Mouse (Mus musculus) gastrocnemius, postnatal 14 days (tissue): ENCODE measurements at regions not wholly inside any gene's neighbourhood (a gene's known extent, or its start where the extent isn't known, plus 50 kb on each side); places are given as distances from the start of the nearest gene placed in this dataset.

Source experiments
- DNase-seq: peaks from one replicate; pipeline ENCODE4 v3.0.0; 2021; ENCODE audit warnings: mixed read lengths
- intact Hi-C: fragments of 180-260 bp; cut with DNase I; formaldehyde crosslinking; loops from one replicate; pipeline ENCODE4 v1.15.1; 2025; ENCODE audit warnings: low total_unique reads

GRCm38 (mm10) chr2:11365371-11365770 is 188.5 kb downstream of the Pfkfb3 start:
- no peak for DNase-seq
- intact Hi-C loops = no loop called here

GRCm38 (mm10) chr2:11364111-11364510 is 189.8 kb downstream of the Pfkfb3 start:
- intact Hi-C loops = no loop called here

GRCm38 (mm10) chr2:11363061-11363464 is 190.8 kb downstream of the Pfkfb3 start:
- DNase-seq = no peak
- intact Hi-C loops = no loop called here

More at GRCm38 (mm10) chr2:11364111-11364510, 189.8 kb downstream of the Pfkfb3 start:
- DNase-seq = no peak

- no peak for DNase-seq
- intact Hi-C loops = no loop called here
Measured at GRCm38 (mm10) chr2:11362205-11362994, 190.5 kb downstream of the Prkcq start.

- DNase-seq = no peak
- intact Hi-C loops = no loop called here
Measured at GRCm38 (mm10) chr2:11359280-11359679, 187.4 kb downstream of the Prkcq start.

DNA sequence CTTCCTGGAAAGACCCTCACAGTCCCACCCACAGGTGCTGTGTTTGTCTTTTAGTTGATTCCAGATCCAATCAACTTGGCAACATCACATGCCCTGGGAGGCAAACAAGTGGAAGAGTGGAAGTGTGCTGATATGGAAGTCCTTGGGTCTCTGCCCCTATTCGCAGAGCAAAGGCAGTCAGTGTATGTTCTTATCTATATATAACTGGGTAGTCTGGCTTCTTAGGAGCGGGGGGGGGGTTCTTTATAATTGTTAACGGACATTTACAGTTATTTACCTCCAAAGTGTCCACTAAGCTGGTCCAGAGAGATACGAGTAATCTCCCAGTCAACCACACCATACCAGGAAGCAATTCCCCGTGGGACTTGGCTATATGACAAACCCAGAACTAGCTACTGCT is 184.8 kb downstream of the Prkcq start:
- intact Hi-C loops = no loop called here
- no peak for DNase-seq

DNA sequence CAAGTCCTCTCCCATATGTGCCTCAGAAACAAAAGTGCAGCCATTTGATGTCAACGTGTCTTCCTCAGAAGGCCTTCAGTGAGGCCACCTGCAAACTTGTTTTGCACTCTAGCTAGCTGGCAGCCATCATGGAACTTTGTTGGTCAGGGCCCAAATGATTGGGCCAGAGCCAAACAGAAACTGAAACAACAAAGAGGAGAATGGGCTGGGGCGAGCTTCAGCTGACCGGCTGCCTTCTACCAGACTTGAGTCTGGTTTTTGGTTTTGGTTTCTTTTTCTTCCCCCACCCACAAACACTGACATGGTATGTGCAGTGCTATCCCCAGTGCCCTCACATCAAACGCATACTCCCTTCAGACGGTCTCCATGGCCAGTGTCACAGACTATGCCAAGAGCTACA is 183.7 kb downstream of the Prkcq start:
- DNase-seq = no peak
- intact Hi-C loops = no loop called here
